Mouse (Mus musculus) macrophage (primary cell): ENCODE results near the gene Figla. TPM values are rescaled to one million over a fixed set of nuclear protein-coding genes. Genes with fewer than 3 reads are reported as not detected.

Source experiments
- H3K27ac ChIP-seq: fragments of 350-480 bp; formaldehyde crosslinking; 2 replicates; pipeline ENCODE4 v1.9.0; 2021
- H3K36me3 ChIP-seq: fragments of 350-480 bp; formaldehyde crosslinking; 2 replicates; pipeline ENCODE4 v1.9.0; 2021; ENCODE audit errors: inconsistent target
- H3K4me3 ChIP-seq: fragments of 350-480 bp; formaldehyde crosslinking; 2 replicates; pipeline ENCODE4 v1.9.0; 2021; ENCODE audit errors: inconsistent target
- H3K79me2 ChIP-seq: fragments of 350-480 bp; formaldehyde crosslinking; 2 replicates; pipeline ENCODE4 v1.9.0; 2021; ENCODE audit errors: inconsistent target
- WGBS: methylation state at CpG from one replicate; pipeline ENCODE4 v1.1.7; 2026; ENCODE audit warnings: inconsistent platforms; ENCODE audit not compliant: missing documents; 5-methylcytosine and 5-hydroxymethylcytosine counted together
- polyA plus RNA-seq: library from polyadenylated mRNA; stranded (reverse); fragments of 250-400 nt; gene quantifications from 3 replicates; pipeline ENCODE4 v1.2.4, GENCODE M21; 2018; ENCODE audit warnings: inconsistent platforms

The Figla gene
- polyA plus RNA-seq, 1 experiment from 2014 or later = not detected

DNA sequence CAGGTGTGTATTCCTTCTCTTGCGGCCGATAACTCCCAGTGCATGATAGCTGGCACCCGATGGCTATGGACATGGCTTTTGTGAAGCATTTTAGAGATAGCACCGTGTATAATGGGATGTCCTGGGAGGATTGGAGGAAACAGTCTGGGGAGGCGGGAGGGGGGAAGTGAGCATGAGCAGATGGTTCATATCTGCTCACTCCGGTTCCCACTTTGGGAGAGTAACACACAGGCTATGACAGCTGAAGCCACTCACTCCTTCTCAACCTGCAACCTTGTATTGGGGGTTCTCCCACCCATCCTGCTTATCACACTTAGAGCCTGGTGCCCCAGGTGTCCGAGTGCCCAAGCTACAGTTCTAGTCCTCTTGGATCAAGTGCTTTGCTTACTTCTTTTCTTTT, 54.3 kb downstream of the Figla start:
- H3K36me3 ChIP-seq = no peaks in the 10 kb centered on the region
- no peaks in the 10 kb centered on the region for H3K79me2 ChIP-seq
- H3K4me3 ChIP-seq = no peak overlapping the region
- no peak overlapping the region for H3K27ac ChIP-seq
- 88% methylated on average over 7 of the region's 7 CpGs for WGBS

Other genes with a start within 250 kb of the Figla start
- gene Nat8f6, start 195.2 kb upstream of the Figla start, polyA plus RNA-seq = not detected in 3 replicates
- not detected in 3 replicates for gene Nat8f5, start 195.2 kb upstream of the Figla start, polyA plus RNA-seq
- gene Nat8, start 184.1 kb upstream of the Figla start, polyA plus RNA-seq = not detected in 3 replicates
- gene Nat8f2, start 147.0 kb upstream of the Figla start, polyA plus RNA-seq = not detected in 3 replicates
- gene Nat8f4, start 111.3 kb upstream of the Figla start, polyA plus RNA-seq = 0.36 to 0.52 TPM (median 0.38 TPM) in 3 replicates
- gene Tprkb, start 104.3 kb upstream of the Figla start, polyA plus RNA-seq = 20.6 to 22.8 TPM (median 21.2 TPM) in 3 replicates
- 0.87 to 3.0 TPM (median 0.91 TPM) in 3 replicates for gene Nat8f1, start 100.5 kb upstream of the Figla start, polyA plus RNA-seq
- gene Dusp11, start 54.5 kb upstream of the Figla start, polyA plus RNA-seq = 32.2 to 44.7 TPM (median 38.9 TPM) in 3 replicates
- not detected in 3 replicates for gene Add2, start 12.5 kb downstream of the Figla start, polyA plus RNA-seq
- not detected in 3 replicates for gene Tgfa, start 179.1 kb downstream of the Figla start, polyA plus RNA-seq